Mouse (Mus musculus) regulatory T cell (primary cell): Measurements from ENCODE around the gene Spata13.

Experiments used
- in situ Hi-C: fragments of 300-600 bp; cut with MboI, MseI; formaldehyde crosslinking; loops from one replicate; pipeline ENCODE4 v1.15.1; 2025; ENCODE audit warnings: high pct_unique_total_duplicates

The Spata13 gene

GRCm38 (mm10) chr14:60777485-60777919 is 143.7 kb downstream of the Spata13 start:
- in situ Hi-C loops: loop anchor here (10.0 kb wide), 1 partner anchor 253 kb away; no protein-coding TSS in a partner anchor

DNA sequence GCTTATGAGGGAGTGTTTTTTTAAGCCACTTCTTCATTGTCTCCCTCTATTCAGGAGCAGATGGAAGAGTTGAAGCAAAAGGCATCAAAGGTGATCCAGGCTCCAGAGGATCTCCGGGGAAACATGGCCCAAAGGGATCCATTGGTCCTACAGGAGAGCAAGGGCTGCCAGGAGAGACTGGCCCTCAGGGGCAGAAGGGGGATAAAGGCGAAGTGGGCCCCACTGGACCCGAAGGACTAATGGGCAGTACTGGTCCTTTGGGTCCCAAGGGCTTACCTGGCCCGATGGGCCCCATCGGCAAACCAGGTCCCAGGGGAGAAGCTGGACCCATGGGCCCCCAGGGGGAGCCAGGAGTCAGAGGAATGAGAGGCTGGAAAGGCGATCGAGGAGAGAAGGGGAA is 145.4 kb downstream of the Spata13 start:
- in situ Hi-C loops: loop anchor here (10.0 kb wide), 1 partner anchor 254 kb away; no protein-coding TSS in a partner anchor

DNA sequence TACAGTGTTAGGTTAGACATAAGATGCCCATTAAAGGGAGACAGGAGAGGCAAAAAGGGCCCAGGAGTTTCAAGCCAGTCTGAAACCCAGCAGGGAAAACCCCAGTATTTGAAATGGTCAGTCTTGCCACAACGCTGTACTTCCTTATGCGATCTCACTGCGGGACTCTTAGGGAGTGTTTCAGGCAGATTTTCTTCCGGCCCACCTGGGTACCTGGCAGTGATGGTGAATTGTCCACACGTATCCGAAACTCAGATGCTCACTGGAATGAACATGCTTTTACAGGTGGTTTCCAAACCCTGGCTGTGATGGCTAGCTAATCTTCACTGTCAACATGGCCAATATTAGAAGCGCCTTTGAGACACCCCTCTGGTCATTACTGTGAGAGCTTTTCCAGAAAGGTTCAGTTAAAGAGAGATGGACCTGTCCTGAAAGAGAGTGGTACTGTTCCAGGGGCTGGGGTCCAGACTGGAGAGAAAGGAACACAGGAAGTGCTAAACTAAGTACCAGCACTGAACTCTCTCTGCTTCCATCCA is 148.4 kb downstream of the Spata13 start:
- in situ Hi-C loops: no loop called here

DNA sequence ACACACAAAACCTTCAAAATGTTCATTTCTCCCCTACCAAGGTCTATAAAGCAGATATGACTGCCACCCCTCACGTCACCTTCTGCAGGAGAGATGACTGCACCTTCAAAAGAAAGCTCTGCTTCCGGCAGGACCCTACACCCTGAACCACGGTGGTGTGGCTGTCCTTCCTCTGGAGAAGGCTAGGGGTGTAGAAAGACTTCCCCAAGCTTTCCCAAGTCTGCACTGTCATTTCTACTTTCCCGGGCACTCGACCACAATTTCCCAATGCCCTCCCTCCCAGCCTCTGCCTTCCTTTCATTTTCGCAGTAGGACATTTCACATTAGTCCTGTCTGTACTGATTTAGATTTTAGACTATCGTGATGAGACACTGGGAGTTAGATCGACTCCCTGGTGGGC is 149.4 kb downstream of the Spata13 start:
- in situ Hi-C loops: no loop called here

- in situ Hi-C loops: loop anchor here (5.0 kb wide), 1 partner anchor 517 kb away; the partner anchor contains the start of gene Mtmr6
Observed at GRCm38 (mm10) chr14:60784427-60785315, 150.9 kb downstream of the Spata13 start, which contains the start of gene Mipep. Mipep (plus strand) TSS chr14:60784573.

DNA sequence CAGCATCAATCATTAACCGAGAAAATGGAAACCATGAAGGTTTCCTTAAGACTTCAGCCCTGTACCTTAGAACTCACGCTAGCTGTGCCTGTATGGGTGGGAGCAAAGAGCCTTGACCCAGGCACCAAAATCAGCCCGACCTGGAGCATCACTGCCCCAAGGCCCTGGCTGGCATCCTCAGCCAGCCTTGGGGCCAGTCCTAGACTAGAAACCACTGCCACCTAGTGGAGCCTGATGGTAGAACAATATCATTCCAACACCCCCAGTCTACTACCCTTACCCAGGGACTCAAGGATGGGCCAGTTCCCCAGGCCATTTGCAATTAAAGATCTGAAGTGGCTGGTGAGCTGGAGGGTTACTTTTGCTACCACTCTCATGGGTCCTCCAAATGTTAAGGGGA is 156.3 kb downstream of the Spata13 start:
- in situ Hi-C loops: no loop called here

- in situ Hi-C loops: loop anchor here (5.0 kb wide), 1 partner anchor 316 kb away; no protein-coding TSS in a partner anchor
Observed at GRCm38 (mm10) chr14:60796600-60797322, 163.0 kb downstream of the Spata13 start.

- in situ Hi-C loops: loop anchor here (5.0 kb wide), 1 partner anchor 315 kb away; no protein-coding TSS in a partner anchor
Observed at GRCm38 (mm10) chr14:60797596-60797995, 163.8 kb downstream of the Spata13 start.

GRCm38 (mm10) chr14:60798721-60799120 is 164.9 kb downstream of the Spata13 start:
- in situ Hi-C loops: loop anchor here (5.0 kb wide), 1 partner anchor 314 kb away; no protein-coding TSS in a partner anchor

DNA sequence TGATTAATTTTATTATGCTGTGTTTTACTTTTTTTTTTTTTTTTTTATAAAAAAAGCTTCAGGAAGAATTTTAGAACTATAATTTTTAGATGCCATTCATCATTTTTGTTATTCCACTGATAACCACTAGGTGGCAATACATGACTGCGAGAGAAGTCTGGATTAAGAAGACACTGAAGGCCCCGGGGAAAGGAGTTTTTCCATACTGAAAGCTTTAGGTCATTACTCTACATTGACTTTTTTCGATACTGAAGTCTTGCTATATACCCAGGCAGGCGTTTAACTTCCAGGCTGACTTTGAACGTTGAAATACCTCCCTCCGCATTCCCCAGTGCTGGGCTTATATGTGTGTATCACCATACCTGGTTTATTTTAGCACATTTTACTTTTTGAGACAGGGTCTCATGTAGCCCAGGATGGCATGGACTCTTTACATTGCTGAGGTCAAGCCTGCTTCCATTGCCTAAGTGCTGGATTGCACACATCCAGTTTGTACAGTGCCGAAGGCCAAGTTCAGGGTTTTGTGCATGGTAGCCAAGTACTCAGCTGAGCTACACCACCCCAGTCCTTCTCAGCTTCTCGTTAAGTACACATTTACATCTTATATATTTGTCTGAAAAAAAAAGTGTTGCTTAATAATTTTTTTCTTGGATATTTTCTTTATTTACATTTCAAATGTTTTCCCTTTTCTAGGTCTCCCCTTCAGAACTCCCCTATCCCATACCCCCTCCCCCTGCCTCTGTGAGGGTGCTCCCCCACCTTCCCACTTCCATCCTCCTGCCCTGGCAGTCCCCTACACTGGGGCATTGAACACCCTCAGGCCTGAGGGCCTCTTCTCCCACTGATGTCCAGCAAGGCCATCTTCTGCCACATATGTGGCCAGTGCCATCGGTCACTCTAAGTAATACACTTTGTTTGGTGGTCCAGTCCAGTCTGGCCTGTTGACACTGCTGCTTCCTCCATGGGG is 166.2 kb downstream of the Spata13 start:
- in situ Hi-C loops: loop anchor here (5.0 kb wide), 1 partner anchor 312 kb away; no protein-coding TSS in a partner anchor

- in situ Hi-C loops: no loop called here
Observed at GRCm38 (mm10) chr14:60802026-60802425, 168.2 kb downstream of the Spata13 start.

DNA sequence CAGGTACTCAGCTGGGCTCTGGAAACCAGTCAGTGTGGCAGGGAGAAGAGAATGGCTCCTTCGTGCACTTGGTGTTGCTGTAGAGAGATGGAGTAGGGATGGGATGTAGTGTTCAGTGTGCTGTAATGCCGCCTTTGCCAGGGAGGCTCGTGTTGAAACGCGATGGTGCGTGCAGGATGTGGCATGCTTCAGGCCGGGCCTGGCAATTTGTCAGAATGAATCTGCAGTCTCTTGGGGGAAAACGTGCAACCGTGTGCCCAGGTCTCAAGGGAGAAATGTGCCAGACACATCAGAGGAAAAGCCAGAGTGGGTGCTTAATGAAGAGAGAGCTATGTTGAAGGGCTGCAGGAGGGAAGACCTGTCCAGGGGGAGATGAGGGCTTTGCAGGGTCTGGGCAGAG is 171.2 kb downstream of the Spata13 start:
- in situ Hi-C loops: loop anchor here (5.0 kb wide), 1 partner anchor 492 kb away; no protein-coding TSS in a partner anchor

DNA sequence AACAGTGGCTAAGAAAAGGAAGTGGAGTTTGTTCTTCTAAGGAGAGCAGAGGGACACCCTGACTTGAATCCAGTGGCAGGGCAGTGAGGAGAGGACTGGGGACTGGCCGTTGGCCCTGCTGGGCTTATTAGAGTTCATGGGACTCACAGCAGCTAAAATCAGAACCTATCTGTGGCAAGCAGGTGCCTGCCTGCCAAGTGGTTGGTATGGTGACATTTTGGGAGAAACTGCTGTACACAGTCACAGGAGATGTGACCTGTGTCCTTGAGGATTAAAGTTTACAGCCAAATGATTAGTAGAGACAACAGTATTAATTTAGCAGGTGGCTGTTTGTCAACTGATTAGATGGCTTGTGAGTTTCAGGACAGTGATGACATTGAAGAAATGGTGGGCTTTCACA is 172.1 kb downstream of the Spata13 start:
- in situ Hi-C loops: loop anchor here (5.0 kb wide), 1 partner anchor 491 kb away; no protein-coding TSS in a partner anchor

GRCm38 (mm10) chr14:60806891-60807344 is 173.1 kb downstream of the Spata13 start:
- in situ Hi-C loops: loop anchor here (5.0 kb wide), 1 partner anchor 490 kb away; no protein-coding TSS in a partner anchor

- in situ Hi-C loops: loop anchor here (5.0 kb wide), 1 partner anchor 487 kb away; no protein-coding TSS in a partner anchor
Observed at GRCm38 (mm10) chr14:60809881-60810280, 176.1 kb downstream of the Spata13 start.

- in situ Hi-C loops: no loop called here
Observed at GRCm38 (mm10) chr14:60811547-60811946, 177.7 kb downstream of the Spata13 start.
